Mouse (Mus musculus): Measurements from ENCODE around the gene Mndal. TPM values are rescaled to one million over a fixed set of nuclear protein-coding genes. Genes with fewer than 3 reads are reported as not detected.
"Not testable (repeated sequence)": the region's sequence is repeated elsewhere in the genome, so short reads cannot be mapped to it uniquely, and the experiment has no call there.

The Mndal gene
- total and polyA plus RNA-seq, 2 experiments from 2014 or later, result 0.65 to 8.1 TPM

DNA sequence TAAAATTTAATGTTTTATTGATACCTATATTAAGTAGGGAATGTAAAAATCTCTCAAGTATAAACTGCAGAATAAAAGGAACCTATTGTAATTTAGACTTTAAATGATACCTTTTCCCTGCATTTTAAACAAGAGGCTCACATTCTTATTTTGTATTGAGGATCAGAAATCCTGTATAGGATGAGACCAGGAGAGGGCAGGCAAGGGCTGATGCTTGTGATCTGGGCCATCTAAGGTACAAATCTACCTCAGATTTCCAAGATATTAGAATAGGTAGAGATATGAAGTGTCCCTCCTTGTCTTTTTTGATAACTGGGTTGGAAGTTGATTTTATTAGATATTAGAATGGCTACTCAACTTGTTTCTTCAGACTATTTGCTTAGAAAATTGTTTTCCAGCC lies 88.6 kb downstream of the Mndal start:
- not testable (repeated sequence) for H3K9ac ChIP-seq (replicated peaks; ENCODE audit: low read depth, low read length); DNase-seq (ENCODE audit: low spot score); H3K36me3 ChIP-seq (replicated peaks; ENCODE audit: control insufficient read depth, insufficient read depth, low read length); H3K4me3 ChIP-seq (ENCODE audit: low read depth, low read length); H3K27me3 ChIP-seq (ENCODE audit: control insufficient read depth, insufficient read depth, low read length); H3K27ac ChIP-seq (ENCODE audit: low read depth); H3K4me2 ChIP-seq (ENCODE audit: low read depth, low read length); ATAC-seq (ENCODE audit: insufficient read depth, low read depth); H3K9me3 ChIP-seq (replicated peaks; ENCODE audit: control insufficient read depth, low read length); H3K4me1 ChIP-seq (ENCODE audit: control insufficient read depth, insufficient read depth)
- TF ChIP-seq CTCF (IDR thresholded peaks at IDR 0.05; ENCODE audit: low read depth), result peak; percentile 4; the same call in 1 of the 2 replicates

DNA sequence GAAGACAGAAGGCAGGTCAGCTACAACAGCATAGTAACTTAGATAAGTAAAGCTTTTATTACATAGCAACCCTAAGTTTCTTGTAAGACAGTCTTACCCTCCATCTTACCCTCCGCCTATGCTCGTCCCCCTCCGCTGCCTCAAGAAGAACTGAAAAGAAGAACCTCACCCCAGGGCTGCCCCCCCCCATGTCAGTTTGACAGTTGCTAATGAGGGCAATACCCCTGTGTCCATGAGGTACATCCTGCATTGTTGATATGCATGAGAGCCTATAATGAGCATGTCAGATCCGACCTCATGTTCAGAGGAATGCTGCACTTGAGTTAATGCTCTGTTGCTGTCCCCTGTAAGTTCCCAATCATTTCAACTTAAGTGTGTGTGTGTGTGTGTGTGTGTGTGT lies 89.4 kb downstream of the Mndal start:
- H3K4me1 ChIP-seq (ENCODE audit: control insufficient read depth, insufficient read depth); ATAC-seq (ENCODE audit: insufficient read depth, low read depth); H3K27me3 ChIP-seq (ENCODE audit: control insufficient read depth, insufficient read depth, low read length); H3K27ac ChIP-seq (ENCODE audit: low read depth); H3K9me3 ChIP-seq (replicated peaks; ENCODE audit: control insufficient read depth, low read length); H3K4me3 ChIP-seq (ENCODE audit: low read depth, low read length); H3K36me3 ChIP-seq (replicated peaks; ENCODE audit: control insufficient read depth, insufficient read depth, low read length); H3K4me2 ChIP-seq (ENCODE audit: low read depth, low read length); DNase-seq (ENCODE audit: low spot score); H3K9ac ChIP-seq (replicated peaks; ENCODE audit: low read depth, low read length): not testable (repeated sequence)
- 56% methylated on average over 4 of the region's 4 CpGs for WGBS

DNA sequence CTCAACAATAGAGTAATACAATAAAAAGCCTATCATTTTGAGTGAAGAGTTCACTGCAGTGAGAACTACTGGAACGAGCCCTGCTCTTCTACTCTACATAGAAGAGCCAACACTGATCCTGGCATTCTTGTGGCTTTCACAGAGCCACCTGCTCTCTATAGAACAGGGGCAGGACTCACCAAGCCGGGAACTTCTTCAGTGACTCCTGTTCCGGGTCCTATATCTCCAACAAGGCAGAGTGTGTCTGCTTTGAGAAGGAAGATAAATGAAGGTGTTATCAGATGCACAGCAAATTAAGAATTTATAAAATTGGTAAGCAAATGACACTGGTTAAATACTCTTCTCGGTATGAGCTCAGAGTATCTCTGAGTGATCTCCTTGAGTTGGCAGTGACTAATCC lies 96.1 kb downstream of the Mndal start:
- not testable (repeated sequence) for H3K9me3 ChIP-seq (replicated peaks; ENCODE audit: control insufficient read depth, low read length); H3K4me1 ChIP-seq (ENCODE audit: control insufficient read depth, insufficient read depth); H3K36me3 ChIP-seq (replicated peaks; ENCODE audit: control insufficient read depth, insufficient read depth, low read length); ATAC-seq (ENCODE audit: insufficient read depth, low read depth); H3K27me3 ChIP-seq (ENCODE audit: control insufficient read depth, insufficient read depth, low read length); DNase-seq (ENCODE audit: low spot score); H3K27ac ChIP-seq (ENCODE audit: low read depth); H3K4me2 ChIP-seq (ENCODE audit: low read depth, low read length); H3K4me3 ChIP-seq (ENCODE audit: low read depth, low read length); H3K9ac ChIP-seq (replicated peaks; ENCODE audit: low read depth, low read length)
- WGBS, result 58% methylated on average over 4 of the region's 4 CpGs

DNA sequence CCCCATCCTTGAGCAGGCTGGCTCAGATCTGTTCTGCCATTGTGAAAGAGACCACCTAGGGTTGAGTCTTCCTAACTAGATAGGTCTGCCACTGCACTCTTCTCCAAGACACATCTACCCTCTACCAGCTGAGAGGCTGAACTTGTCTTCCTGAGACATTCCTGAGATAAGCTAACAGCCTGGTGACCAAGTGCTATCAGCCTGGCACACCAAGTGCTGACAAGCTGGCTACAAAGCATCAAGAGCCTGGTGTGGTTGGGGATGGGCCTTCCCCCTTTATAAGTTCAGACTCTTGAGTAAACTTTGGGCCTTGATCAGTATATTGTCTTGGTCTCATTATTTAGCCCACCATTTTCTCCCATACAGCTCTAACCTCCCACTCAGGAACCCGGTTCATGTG lies 97.5 kb downstream of the Mndal start:
- WGBS, result 62% methylated on average over 1 of the region's 1 CpGs
- Histone ChIP-seq H3K9ac (replicated peaks; ENCODE audit: low read depth, low read length) (no peak overlapping the region), H3K27me3 (ENCODE audit: control insufficient read depth, insufficient read depth, low read length) (no peaks in the 10 kb centered on the region), H3K36me3 (replicated peaks; ENCODE audit: control insufficient read depth, insufficient read depth, low read length) (no peaks in the 10 kb centered on the region), H3K4me2 (ENCODE audit: low read depth, low read length) (no peak overlapping the region), H3K27ac (ENCODE audit: low read depth) (no peak overlapping the region), H3K4me1 (ENCODE audit: control insufficient read depth, insufficient read depth) (no peaks in the 10 kb centered on the region), H3K4me3 (ENCODE audit: low read depth, low read length) (no peak overlapping the region), H3K9me3 (replicated peaks; ENCODE audit: control insufficient read depth, low read length) (no peaks in the 10 kb centered on the region)
- ATAC-seq (ENCODE audit: insufficient read depth, low read depth) (no peak), DNase-seq (ENCODE audit: low spot score) (no peak)
- TF ChIP-seq CTCF (IDR thresholded peaks at IDR 0.05; ENCODE audit: low read depth) (no peak), EP300 (IDR thresholded peaks at IDR 0.05; ENCODE audit: low read depth) (no peak)

DNA sequence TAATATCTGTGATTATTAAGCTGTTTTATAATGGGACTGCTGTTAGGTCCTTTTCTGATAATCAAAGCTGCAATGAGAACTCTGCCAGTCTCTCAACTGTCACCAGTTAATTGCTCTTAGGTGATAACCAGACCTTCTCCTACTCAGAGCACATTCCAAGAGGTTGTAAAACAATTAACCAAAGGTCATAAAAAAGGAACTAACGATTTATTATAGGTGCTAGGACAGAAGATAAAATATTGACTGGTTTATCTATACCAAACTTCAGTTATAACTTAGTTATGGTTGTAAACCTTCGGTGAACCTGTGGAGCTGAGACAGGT lies 120.8 kb downstream of the Mndal start:
- ATAC-seq (ENCODE audit: insufficient read depth, low read depth); H3K9me3 ChIP-seq (replicated peaks; ENCODE audit: control insufficient read depth, low read length); H3K36me3 ChIP-seq (replicated peaks; ENCODE audit: control insufficient read depth, insufficient read depth, low read length); H3K4me2 ChIP-seq (ENCODE audit: low read depth, low read length); H3K27me3 ChIP-seq (ENCODE audit: control insufficient read depth, insufficient read depth, low read length); H3K4me1 ChIP-seq (ENCODE audit: control insufficient read depth, insufficient read depth); DNase-seq (ENCODE audit: low spot score); H3K27ac ChIP-seq (ENCODE audit: low read depth); H3K4me3 ChIP-seq (ENCODE audit: low read depth, low read length); H3K9ac ChIP-seq (replicated peaks; ENCODE audit: low read depth, low read length): not testable (repeated sequence)
- WGBS, result 54% methylated on average over 2 of the region's 2 CpGs

DNA sequence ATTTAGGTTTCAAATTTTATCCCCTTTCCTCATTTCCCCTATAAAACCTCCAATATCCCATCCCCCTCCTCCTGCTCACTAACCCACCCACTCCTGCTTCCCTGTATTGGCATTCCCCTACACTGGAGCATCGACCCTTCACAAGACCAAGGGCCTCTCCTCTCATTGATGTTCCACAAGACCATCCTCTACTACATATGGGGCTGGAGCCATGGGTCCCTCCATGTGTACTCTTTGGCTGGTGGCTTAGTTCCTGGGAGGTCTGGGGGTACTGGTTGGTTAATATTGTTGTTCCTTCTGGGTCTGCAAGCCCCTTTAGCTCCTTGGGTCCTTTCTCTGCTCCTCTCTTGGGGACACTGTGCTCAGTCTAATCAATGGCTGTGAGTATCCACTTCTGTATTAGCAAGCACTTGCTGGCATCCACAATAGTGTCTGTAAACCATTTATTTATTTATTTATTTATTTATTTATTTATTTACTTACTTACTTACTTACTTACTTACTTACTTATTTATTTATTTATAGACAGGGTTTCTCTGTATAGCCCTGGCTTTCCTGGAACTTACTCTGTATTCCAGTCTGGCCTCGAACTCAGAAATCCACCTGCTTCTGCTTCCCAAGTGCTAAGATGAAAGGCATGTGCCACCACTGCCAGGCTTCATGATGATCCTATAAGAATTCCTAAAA lies 121.4 kb downstream of the Mndal start:
- H3K4me1 ChIP-seq (ENCODE audit: control insufficient read depth, insufficient read depth); H3K4me3 ChIP-seq (ENCODE audit: low read depth, low read length); H3K36me3 ChIP-seq (replicated peaks; ENCODE audit: control insufficient read depth, insufficient read depth, low read length); H3K27me3 ChIP-seq (ENCODE audit: control insufficient read depth, insufficient read depth, low read length); H3K4me2 ChIP-seq (ENCODE audit: low read depth, low read length); H3K9me3 ChIP-seq (replicated peaks; ENCODE audit: control insufficient read depth, low read length); H3K27ac ChIP-seq (ENCODE audit: low read depth); DNase-seq (ENCODE audit: low spot score); ATAC-seq (ENCODE audit: insufficient read depth, low read depth); H3K9ac ChIP-seq (replicated peaks; ENCODE audit: low read depth, low read length): not testable (repeated sequence)
- 70% methylated on average over 2 of the region's 2 CpGs for WGBS

- not testable (repeated sequence) for ATAC-seq (ENCODE audit: insufficient read depth, low read depth); H3K4me1 ChIP-seq (ENCODE audit: control insufficient read depth, insufficient read depth); H3K27me3 ChIP-seq (ENCODE audit: control insufficient read depth, insufficient read depth, low read length); H3K36me3 ChIP-seq (replicated peaks; ENCODE audit: control insufficient read depth, insufficient read depth, low read length); H3K9ac ChIP-seq (replicated peaks; ENCODE audit: low read depth, low read length); H3K27ac ChIP-seq (ENCODE audit: low read depth); H3K4me3 ChIP-seq (ENCODE audit: low read depth, low read length); H3K9me3 ChIP-seq (replicated peaks; ENCODE audit: control insufficient read depth, low read length); DNase-seq (ENCODE audit: low spot score); H3K4me2 ChIP-seq (ENCODE audit: low read depth, low read length)
- WGBS, result 57% methylated on average over 2 of the region's 2 CpGs
Measured at GRCm38 (mm10) chr1:173809294-173809693, 133.0 kb downstream of the Mndal start.

DNA sequence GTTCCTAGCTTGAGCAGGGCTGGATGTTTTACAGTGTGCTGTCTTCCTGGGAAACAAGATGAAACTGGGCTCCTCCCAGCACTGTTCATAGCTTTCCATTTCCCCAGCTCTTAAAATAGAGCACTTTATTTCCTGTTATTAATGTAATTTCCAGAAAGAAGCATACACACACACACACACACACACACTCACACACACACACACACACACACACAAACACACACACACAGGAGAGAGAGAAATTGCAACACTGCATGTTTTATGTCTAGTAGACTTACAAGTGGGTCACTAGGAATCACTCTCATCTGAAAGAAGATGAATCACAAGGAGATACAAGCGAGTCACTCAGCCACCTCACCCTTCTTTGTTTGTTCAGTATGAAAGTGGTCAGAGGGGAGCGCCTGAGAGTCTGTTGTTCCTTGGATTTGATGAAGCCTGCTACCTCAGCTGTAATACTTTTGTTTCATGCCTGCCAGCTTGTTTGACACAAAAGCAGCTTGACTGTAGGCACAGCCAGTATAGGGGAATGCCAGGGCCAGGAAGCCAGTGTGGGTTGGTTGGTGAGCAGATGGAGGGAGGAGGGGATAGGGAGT lies 139.5 kb downstream of the Mndal start:
- WGBS, result 48% methylated on average over 2 of the region's 2 CpGs
- H3K9me3 ChIP-seq (replicated peaks; ENCODE audit: control insufficient read depth, low read length); DNase-seq (ENCODE audit: low spot score); H3K9ac ChIP-seq (replicated peaks; ENCODE audit: low read depth, low read length); H3K4me2 ChIP-seq (ENCODE audit: low read depth, low read length); H3K36me3 ChIP-seq (replicated peaks; ENCODE audit: control insufficient read depth, insufficient read depth, low read length); H3K27me3 ChIP-seq (ENCODE audit: control insufficient read depth, insufficient read depth, low read length); H3K4me1 ChIP-seq (ENCODE audit: control insufficient read depth, insufficient read depth): not testable (repeated sequence)
- peak overlapping the region; percentile 55; the same call in 1 of the 2 replicates for H3K27ac ChIP-seq (ENCODE audit: low read depth)
- H3K4me3 ChIP-seq (ENCODE audit: low read depth, low read length), result peak overlapping the region; percentile 24
- ATAC-seq (ENCODE audit: insufficient read depth, low read depth), result peak; percentile 58; the same call in 1 of the 2 replicates

Data from heart, postnatal 0 days (tissue).